Mouse (Mus musculus): Measurements from ENCODE around the gene Rrnad1.

Rrnad1 gene

GRCm38 (mm10) chr3:87930078-87930795, at the start of gene Rrnad1, which contains the start of gene Isg20l2:
Rrnad1 (minus strand) TSS chr3:87930717.
Isg20l2 (plus strand) TSS chr3:87930314.
- DNase-seq (ENCODE audit: low read depth, low spot score): peak; percentile 97

GRCm38 (mm10) chr3:87980085-87980484, 49.6 kb upstream of the Rrnad1 start:
- no peak for DNase-seq (ENCODE audit: low read depth, low spot score)

GRCm38 (mm10) chr3:87979493-87979892, 49.0 kb upstream of the Rrnad1 start:
- no peak for DNase-seq (ENCODE audit: low read depth, low spot score)

- no peak for DNase-seq (ENCODE audit: low read depth, low spot score)
Measured at GRCm38 (mm10) chr3:87974381-87974987, 44.0 kb upstream of the Rrnad1 start.

- no peak for DNase-seq (ENCODE audit: low read depth, low spot score)
Measured at GRCm38 (mm10) chr3:87973593-87974380, 43.3 kb upstream of the Rrnad1 start.

- DNase-seq (ENCODE audit: low read depth, low spot score): peak; percentile 26
Measured at GRCm38 (mm10) chr3:87972776-87973175, 42.3 kb upstream of the Rrnad1 start.

- no peak for DNase-seq (ENCODE audit: low read depth, low spot score)
Measured at GRCm38 (mm10) chr3:87972203-87972664, 41.7 kb upstream of the Rrnad1 start.

GRCm38 (mm10) chr3:87971489-87972202, 41.1 kb upstream of the Rrnad1 start:
- no peak for DNase-seq (ENCODE audit: low read depth, low spot score)

GRCm38 (mm10) chr3:87970939-87971488, 40.5 kb upstream of the Rrnad1 start, which contains the start of gene Nes:
Nes (plus strand) TSS chr3:87971078.
- DNase-seq (ENCODE audit: low read depth, low spot score): no peak

GRCm38 (mm10) chr3:87970184-87970938, 39.8 kb upstream of the Rrnad1 start:
- DNase-seq (ENCODE audit: low read depth, low spot score): peak; percentile 69

GRCm38 (mm10) chr3:87960586-87961191, 30.2 kb upstream of the Rrnad1 start:
- DNase-seq (ENCODE audit: low read depth, low spot score): peak; percentile 78

GRCm38 (mm10) chr3:87960191-87960585, 29.7 kb upstream of the Rrnad1 start:
- DNase-seq (ENCODE audit: low read depth, low spot score): no peak

- no peak for DNase-seq (ENCODE audit: low read depth, low spot score)
Measured at GRCm38 (mm10) chr3:87959371-87959770, 28.9 kb upstream of the Rrnad1 start.

GRCm38 (mm10) chr3:87958967-87959366, 28.4 kb upstream of the Rrnad1 start:
- no peak for DNase-seq (ENCODE audit: low read depth, low spot score)

- no peak for DNase-seq (ENCODE audit: low read depth, low spot score)
Measured at GRCm38 (mm10) chr3:87958476-87958875, 28.0 kb upstream of the Rrnad1 start.

GRCm38 (mm10) chr3:87958056-87958455, 27.5 kb upstream of the Rrnad1 start:
- DNase-seq (ENCODE audit: low read depth, low spot score): no peak

- no peak for DNase-seq (ENCODE audit: low read depth, low spot score)
Measured at GRCm38 (mm10) chr3:87952440-87952839, 21.9 kb upstream of the Rrnad1 start.

- no peak for DNase-seq (ENCODE audit: low read depth, low spot score)
Measured at GRCm38 (mm10) chr3:87951946-87952345, 21.4 kb upstream of the Rrnad1 start.

GRCm38 (mm10) chr3:87949955-87950515, 19.5 kb upstream of the Rrnad1 start:
- no peak for DNase-seq (ENCODE audit: low read depth, low spot score)
